Mouse (Mus musculus) layer of hippocampus, adult 18-20 months (tissue): Measurements from ENCODE around the gene Stk32c. TPM values are rescaled to one million over a fixed set of nuclear protein-coding genes. Genes with fewer than 3 reads are reported as not detected.

ENCODE experiments used
- DNase-seq, 2 experiments: peaks; one replicate each; pipeline ENCODE4 v3.0.0; 2022; ENCODE audit warnings: low spot score in 2 of 2
- total RNA-seq, 2 experiments: library from RNA; stranded (reverse); gene quantifications; 2 replicates each; pipeline ENCODE4 v1.2.3; 2021

The Stk32c gene
- total RNA-seq, 2 experiments from 2014 or later, result 103 to 116 TPM

DNA sequence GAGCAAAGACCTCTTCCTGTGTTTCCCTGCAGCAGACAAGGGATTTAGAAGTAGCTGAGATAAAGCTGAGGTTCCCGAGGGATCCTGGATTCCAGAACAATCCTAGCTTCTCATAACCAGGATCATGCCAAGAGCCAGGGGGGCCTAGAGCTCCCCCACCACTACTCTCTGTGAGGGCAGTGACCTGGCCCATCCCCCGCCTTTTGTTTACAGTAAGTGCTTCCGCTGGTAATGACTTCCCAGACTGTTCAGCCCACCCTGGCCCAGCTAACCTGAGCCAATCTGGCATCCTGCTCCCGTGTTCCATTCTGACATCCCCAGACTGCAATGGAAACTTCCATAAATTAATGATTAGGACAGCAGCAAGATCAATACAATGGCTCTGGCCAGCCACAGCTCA is 65.7 kb downstream of the Stk32c start:
- no peak for DNase-seq

DNA sequence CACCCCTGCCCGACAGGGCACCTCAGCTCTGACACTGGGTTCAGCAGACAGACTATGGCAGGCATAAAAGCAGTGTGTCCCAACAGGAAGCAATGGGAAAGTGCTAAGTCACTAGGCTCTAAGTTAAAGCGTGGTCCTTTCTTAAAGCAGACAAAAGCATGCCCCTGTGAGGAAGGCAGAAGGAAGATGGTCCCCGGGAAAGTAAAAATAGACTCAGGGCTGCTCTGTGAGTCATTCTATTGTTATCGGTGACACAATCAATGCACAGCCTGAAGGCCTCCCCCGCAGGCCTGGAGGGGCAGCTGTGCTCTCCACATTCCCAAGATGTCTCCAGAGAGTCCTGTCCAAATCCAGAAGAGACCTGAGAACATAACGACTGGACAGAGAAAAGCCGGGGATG is 67.2 kb downstream of the Stk32c start:
- DNase-seq, result peak in 1 of 2 experiments; percentile 60

DNA sequence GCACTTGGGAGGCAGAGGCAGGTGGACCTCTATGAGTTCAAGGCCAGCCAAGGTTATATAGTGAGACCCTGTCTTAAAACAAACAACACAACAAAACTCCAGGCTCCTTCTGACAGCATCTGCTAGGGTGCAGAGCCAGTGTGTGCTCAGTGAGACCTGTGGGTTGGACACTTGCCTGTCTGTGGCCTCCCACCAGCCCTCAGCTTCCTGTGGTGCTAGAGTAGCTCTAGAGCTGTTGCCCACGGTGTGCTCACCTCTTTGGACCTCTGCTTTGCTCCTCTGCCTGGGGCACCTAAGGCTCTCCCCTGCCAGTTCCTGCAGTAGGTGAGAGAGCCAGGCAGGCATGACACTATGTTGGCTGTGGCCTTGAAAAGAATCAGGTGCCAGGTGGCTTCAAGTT is 69.3 kb downstream of the Stk32c start:
- no peak for DNase-seq

DNA sequence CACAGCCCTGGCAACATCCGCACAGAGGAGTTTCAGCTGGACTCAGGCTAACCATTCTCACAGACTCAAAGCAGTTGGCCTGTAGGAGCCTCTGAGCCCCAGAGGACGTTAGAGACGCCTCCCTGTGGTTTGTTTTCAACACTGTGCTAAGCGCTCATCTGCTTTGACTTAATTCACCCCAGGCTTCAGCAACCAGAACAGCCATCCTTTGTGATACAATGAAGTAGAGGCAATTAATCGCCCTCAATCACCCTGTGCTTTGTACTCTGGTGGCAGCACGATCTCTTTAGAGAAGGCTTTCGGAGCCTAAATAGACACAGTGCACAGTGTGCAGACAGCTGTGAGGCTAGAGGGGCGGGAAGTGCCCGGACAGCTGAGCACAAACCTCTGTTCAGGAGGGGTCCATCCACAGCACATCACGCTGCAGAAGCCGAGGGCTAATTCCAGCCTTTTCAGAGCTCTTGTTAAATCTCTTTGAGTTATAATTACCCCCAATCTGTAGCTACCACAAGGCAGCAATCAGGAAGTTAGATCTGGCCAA is 73.1 kb downstream of the Stk32c start:
- DNase-seq, result peak in 1 of 2 experiments; percentile 30

DNA sequence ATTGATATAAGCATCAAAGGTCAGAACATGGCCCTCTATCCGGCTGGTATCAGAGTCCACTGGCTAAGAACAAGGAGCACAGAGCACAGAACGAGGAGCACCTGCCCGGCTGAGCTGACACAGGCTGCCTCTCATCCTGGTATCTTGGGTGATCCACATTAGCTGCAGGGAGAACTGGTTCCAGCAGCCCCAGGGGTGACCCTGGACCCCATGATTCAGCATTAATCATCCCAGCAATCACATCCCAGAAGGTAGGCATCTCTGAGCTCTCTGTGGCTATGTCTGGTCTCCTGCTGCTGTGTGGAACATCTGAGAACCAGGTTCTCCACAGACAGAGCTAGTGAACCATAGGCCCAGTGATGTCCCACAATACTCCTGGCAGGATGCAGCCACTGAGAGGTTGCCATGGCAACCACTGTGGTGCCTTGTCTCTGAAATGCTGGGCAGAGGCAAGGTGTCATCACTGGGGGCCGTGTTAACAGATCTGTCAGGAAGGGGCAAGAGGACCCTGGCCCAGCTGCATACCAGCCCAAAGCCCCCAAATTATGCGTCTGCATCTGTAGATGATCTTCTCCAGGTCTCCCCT is 76.1 kb downstream of the Stk32c start:
- peak in 1 of 2 experiments; percentile 73 for DNase-seq

DNA sequence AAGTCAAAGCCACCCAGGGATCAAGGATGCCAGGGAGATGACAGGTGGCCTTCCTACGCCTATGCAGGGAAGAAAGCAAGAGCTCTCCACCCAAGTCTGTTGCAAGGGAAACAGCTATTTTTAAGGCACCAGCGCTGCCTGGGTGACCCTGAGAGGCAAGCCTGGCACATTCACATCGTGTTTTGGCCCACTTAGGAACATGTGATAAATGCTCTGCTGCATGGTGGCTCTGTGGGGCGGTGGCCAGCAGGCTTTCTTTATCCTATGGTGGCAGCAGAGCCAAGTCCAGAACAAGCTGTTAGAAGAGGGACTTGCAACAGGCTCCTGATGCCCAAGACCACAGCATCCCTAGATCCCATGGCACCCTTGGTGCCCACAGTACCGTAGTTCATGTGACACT is 77.9 kb downstream of the Stk32c start:
- DNase-seq, result no peak

DNA sequence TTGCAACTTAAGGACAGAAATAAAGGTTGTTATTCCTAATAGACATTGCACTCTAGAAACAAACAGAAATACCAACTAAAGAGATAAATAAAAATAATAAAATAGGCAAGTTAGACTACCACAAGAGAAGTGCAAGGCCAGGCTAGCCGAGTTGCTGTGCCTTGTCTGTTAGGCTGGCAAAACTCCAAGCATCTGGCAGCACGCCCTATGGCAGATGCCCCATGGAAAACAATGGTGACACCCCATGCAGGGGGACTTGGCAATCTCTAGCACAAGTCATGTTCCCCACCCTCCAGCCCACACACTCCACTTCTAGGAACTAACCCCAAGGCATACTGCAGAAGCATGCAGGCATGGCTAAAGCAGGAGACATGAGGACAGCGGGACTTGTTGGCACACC is 79.7 kb downstream of the Stk32c start:
- DNase-seq, result peak in 1 of 2 experiments; percentile 72

DNA sequence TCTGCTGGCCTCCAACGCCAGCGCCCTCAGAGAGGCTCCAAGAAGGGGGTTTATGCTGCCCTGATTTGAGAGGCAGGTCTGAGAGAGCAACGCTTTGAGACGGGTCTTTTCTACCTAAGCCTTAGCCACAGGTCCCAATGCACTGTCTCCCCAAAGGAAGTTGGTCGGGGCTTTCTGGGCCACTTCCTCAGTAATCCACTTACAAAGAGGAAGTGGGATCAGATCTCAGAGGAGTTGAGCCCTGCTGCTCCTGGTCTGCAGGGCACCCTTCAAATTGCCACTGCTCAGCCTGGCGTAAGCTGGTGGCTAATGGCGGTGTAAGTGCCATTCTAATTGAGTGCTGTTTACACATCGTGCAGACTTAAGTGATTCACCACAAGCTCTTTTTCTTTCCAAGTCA is 81.6 kb downstream of the Stk32c start:
- DNase-seq, result no peak

DNA sequence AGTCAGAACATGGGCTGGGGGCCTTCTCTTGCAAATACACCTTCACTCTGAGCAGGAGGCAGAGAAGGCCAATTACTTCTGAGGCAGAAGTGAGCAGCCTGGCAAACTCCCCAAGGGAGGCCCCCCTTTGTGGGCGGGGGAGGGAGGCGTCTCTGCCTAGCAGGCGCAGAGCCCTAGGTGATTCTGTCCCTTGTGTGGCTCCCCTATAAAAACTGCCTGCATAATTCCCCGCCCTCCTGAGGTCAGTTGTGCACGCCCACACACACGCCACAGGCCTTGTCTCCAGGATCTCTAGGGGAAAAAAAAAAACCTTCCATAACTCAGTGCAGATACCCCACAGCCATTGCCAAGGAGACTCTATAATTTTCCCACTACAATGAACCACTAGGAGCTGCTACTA is 82.7 kb downstream of the Stk32c start:
- DNase-seq, result no peak

DNA sequence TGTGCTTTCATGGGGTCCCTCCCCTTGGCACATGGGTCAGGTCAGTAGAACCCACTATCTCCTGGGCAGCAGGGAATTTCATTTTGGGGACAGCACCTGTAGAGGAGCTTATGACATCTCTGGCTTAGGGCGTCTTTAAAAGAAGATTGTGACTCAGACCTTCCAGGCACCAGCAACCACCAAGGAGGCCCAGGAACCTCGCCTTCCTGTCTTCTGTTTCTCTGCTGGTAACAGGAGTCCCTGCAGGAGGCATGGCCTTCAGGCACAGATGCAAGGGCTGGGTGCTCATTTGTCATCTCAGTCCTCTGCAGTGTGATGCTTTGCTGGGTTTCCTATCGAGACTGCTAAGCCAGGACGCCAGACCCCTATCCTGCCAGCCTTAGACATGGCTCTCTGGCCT is 84.1 kb downstream of the Stk32c start:
- DNase-seq, result no peak

DNA sequence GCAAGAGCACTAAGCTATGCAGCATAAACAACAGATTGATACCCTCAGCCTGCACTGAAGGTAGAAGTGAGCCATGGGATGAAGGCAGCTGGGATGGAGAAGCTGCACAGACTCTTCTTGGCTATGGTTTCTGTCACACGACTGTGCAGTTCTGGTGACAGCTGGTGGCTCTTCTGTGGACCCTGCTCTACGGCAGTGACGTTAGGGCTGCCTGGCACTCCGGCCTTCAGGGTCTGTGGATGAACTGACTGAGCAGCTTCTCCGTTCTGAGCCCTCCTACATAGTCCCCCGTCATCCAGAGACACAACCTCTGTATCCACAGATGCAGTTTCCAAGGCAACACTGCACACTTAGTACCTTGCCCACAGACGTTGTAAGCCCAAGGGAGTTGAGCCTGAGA is 86.6 kb downstream of the Stk32c start:
- peak in 1 of 2 experiments; percentile 53 for DNase-seq

DNA sequence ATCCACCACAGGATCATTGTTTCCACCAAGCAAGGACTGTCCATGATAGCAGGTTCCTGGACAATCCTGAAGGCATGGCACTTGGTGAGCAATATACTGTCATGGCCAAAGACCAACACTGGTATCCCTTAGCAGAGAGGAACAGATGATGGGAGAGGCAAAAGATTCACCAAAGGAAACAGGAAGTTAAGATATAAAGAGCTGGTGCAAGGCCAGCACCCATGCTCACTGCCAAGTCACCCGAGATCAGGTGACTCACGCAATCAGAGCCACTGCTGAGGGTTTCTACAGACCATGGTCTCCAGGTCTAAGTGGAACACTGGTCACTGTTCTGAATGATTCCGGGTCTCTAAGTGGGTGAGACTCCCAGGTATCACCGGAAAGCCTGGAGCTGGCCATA is 87.2 kb downstream of the Stk32c start:
- no peak for DNase-seq

DNA sequence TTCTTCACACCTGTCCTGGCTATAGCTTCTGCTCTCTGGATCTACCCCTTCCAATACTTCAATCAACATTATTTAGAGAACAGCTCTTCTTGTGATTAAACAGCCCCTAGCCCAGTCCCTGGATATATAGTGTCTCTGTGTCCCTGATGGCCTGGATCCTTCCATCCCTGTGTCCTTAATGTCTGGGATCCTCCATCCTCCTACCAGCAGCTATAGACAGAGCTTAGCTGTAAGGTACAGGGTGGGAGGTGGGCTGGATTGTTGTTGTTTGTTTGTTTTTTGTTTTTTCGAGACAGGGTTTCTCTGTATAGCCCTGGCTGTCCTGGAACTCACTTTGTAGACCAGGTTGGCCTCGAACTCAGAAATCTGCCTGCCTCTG is 93.3 kb downstream of the Stk32c start:
- no peak for DNase-seq

DNA sequence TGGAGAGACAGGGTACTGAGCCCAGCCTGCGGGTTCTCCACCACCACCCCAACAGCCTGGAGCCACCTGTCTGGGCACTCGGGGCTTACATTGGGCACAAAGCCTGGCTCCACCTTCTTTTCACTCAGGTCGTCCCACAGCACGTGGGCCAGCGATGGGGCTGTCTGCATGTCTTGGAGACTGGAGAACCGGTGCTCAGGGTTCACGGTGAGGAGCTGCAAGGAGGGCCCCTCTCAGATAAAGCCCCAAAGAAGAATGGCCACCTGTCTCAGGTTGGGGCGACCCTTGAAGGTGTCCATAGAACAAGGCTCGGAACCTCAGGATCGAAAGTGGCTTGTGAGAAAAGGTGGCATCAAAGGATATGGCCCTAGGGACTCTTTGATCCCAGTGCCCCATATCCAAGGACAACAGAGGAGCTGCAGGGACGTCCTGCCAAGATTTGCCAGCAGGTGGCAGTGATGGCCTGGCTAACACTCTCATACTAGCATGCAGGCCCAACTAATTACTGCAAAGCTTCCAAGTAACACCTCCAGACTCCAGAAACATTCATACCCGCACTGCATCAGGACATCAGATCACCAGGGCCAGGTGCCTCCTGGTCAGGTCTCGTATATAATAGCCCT is 93.8 kb downstream of the Stk32c start:
- DNase-seq, result peak; percentile 79 to 94

DNA sequence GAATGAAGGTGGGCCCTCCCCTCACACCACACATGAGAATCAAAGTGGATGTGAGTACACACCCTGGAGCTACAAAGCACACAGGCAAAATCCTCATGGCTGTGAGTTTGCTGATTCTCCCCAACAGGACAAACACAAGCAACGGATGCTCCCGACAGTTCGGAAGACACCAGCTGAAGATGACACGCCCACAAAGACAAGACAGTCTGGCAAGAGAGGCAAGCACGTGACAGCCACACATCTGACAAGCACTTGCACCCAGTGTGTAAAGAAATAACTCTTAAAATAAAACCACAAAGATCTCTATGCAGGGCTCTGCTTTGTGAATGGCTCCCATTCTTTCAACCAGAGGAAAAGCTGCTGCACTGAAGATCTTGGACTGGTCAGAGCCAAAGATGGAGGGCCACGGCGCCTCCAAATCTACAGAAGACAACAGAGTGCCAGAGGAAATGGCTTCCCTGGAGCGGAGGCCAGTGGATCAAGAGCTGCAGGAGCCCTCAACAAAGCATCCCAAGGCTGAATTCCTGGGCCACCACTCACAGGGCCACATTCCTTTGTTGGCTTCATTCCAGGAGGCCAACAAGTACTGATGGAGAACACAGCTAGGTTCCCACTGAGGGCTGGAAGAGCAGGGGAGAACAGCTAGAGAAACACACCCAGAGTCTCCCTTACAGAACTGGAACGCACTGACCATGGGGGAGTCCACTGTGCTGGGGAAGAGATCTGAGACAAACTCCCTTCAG is 105.0 kb downstream of the Stk32c start:
- DNase-seq, result peak in 1 of 2 experiments; percentile 69

DNA sequence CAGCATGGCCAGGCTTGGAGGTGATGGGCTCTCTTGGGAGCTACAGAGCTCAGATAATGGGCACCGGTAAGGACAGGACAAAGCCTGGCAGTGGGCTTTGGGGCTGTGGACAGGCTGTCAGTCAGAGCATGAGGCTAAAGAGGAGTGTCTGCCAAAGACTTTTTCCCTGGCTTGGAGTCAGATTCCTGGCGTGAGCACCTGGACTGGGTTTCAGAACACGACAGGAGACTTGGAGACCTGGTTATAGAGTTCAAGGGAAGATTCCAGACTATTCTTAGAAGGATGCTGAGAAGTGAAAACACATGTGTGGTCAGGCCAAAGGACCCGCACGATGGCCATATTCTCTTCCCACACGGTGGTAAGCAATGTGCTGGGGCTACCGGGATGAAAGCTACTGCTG is 107.4 kb downstream of the Stk32c start:
- no peak for DNase-seq

DNA sequence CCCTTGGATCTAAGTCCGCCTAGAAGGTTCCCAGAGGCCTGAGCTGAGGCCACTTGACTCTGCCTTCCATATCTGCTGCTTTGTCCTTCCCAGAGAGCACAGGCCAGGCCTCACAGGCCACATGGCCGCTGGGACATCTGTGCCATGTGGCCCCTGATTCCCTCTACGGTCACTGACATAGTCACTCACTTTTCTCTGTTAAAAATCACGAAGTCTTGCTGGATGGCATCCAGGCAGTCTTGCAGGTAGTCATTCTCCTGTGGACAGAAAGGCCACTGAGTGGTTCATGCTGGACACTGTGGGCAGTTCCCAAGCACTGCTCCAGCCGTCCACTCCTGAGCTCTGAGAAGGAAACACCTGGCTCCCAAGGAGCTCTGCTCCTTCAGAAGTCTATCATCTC is 108.0 kb downstream of the Stk32c start:
- no peak for DNase-seq

DNA sequence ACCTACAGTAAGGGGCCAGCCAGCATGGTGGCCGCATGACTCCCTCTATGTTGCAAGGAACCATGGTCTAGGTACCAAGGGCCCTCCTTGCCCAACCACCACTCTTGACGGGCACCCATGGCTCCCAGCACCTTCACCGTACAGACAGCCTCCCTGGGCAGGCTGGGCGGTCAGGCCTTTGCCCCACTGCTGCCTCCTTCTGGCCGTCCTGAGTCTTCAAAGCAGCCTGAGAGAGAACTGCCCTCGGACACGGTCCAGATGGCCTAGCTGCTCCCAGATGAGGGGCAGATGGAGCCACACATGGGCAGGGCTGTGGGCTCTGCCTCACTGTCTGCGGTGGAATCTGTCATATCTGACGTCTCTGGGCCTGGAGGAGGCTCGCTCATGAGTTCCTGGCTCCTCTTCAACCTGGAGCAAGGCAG is 109.1 kb downstream of the Stk32c start:
- DNase-seq, result peak in 1 of 2 experiments; percentile 50

DNA sequence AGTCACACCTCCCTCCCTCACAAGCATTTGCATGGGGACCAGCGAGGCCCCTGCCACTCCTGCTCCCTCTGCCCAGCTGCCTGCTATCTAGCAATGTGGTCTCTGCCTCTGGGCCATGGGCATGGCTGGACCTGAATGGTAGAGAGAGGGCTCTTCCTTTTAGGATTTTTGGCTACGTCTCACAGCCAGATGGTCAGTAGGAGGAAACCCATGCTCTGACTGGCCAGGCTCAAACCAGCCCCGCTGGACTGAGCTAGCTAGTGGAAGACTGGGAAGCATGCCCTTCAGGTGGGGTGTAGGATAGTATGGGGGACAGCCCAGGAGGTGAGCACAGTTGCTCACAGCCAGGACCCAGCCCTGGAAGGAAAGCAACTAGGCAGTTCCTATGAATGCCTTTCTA is 111.3 kb downstream of the Stk32c start:
- DNase-seq, result no peak

DNA sequence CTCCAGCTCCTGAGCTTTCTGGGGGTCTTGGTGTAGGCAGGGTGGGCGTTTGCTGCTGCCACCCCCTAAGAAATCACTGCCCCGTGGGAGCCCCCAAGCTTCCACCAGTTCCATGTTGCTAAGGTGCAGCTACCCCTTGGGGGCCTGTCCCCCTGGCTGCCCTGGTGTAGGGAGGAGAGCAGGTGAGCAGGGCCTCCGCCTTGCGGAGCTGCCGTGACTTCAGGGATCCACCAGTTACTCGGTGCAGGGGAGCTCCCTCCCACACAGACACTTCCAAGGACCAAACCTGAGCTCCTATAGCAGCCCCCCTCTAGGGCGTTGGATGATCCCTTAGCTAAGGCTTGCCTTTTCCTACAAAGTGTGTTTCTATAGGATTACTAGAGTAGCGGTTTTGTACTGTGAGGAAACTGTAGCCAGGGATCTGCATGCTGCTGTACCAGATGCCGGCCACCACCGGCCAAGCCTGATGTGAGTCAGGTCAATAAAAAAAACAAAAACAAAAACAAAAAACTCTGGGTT is 111.8 kb downstream of the Stk32c start:
- DNase-seq, result no peak

DNA sequence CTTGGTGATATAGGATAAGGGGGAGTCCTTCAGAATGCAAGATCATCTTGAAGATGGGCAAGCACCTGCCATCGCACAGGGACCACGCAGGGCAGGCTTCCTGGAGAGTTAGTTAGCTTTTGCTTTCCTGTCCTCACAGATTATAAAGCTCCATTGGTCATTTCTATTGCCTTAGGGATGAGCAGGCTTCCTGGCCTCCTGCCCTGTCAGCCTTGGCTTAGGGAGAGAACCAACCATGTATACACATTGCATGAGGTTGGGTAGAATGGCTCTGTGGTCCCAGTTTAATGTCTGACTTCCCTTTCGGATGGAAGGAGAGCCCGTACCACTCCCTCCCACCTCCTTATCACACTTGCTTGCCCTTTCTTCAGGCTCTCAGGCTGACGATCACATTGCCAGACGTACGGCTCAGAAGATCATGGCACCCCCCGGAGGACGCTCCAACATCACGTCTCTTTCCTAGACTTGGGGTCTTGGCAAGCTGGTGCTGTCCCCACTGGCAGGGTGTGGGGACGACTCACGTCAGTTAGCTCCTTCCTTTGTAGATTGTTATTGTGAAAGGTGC is 112.5 kb downstream of the Stk32c start:
- no peak for DNase-seq

DNA sequence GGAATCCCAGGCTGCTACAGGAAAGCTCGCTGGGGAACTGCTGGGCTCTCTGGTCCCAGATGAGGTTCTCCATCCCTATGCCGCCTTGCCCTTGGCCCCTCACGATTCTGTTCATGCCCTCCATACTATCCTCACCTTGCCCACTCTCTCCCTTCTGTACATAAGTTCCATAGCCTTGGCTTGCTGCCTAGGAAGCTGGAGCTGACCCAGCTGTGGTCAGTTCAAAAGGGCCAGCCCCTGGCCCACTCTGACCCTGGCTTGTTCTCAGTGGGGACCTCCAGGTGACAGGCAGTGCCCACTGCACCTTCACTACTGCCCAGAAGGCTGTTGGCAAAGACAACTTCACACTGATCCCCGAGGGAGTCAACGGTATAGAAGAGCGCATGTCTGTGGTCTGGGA is 116.7 kb downstream of the Stk32c start:
- DNase-seq, result no peak
